Comparison of ENCODE assay signal across 12 mouse cellular contexts in the genomic region with DNA sequence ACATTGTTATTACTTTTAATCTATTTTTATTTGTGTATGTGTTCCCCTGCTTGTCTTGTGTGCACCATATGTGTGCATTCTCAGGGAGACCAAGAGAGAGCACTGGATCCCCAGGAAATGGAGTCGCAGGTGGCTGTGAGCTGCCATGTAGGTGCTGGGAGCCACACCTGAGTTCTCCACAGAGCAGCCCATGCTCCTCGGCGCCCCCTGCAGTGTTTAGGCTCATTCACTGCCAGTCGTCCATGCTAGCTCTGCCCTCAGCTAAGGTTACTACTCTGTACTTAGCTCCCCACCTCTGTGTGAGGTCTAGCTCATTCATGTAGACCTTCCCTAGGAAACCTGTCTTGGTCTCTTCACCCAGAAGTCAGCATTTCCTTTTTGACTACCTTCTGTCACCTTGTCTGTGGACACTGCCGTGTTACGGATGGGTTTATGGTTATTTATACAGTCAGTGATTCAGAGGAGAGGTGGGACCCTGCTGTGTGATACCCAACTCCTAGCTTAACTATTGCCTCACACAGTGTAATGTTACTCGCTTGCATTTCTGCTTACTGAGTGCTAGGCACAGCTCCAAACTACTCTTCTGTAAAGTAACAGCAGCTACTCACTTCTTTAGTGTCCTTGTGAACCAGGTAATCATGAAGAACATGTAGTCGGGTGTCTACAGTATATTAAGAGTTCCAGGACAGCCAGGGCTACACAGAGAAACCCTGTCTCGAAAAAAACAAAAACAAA. TPM values are rescaled to one million over a fixed set of nuclear protein-coding genes. Genes with fewer than 3 reads are reported as not detected.
DNase-seq lines count a peak whose midpoint lies in the region; TF ChIP-seq lines count a peak whose summit lies in the region.
"Had no signal": no experiment of that assay in that cellular context is flagged by ENCODE, and none has a peak within 500 bp of the region (broad histone marks: within the 10 kb centered on the region; RNA-seq: fewer than 3 reads in every experiment).

No protein-coding gene starts in this region.

- intact Hi-C loops in left cerebral cortex, adult 2 months (cut with DNase I): no loop called here
- intact Hi-C loops in left cerebral cortex, postnatal 4 days (cut with DNase I): no loop called here

- no peak for TF ChIP-seq POLR2A in ES-Bruce4 (IDR thresholded peaks at IDR 0.05; ENCODE audit: insufficient read depth, low read length)

- no peak for TF ChIP-seq EP300 in ES-Bruce4 (IDR thresholded peaks at IDR 0.05; ENCODE audit: insufficient read depth, low read depth, low read length)

- no peak overlapping the region for H3K4me3 ChIP-seq in left cerebral cortex, adult 2 months
- no peak overlapping the region for H3K4me3 ChIP-seq in ES-Bruce4 (ENCODE audit: low read depth, low read length)
- H3K4me3 ChIP-seq: hindbrain, embryonic 15.5 days; limb, embryonic 12.5 days; neural tube, embryonic 12.5 days had no signal

- no peak for DNase-seq in left cerebral cortex, adult 2 months (ENCODE audit: extremely low spot score in 1 of 2, low spot score in 2 of 2)
- DNase-seq in left cerebral cortex, postnatal 4 days: no peak
- peak; percentile 38 for DNase-seq in R1 (ENCODE audit: low read depth, low spot score)
- peak; percentile 66 for DNase-seq in skeletal muscle tissue, adult 2 months (ENCODE audit: low read depth, low spot score)
- DNase-seq in layer of hippocampus, postnatal 14 days (ENCODE audit: low spot score in 2 of 2): no peak
- DNase-seq in urinary bladder, postnatal 36 days (ENCODE audit: low spot score in 2 of 2): no peak
- no peak for DNase-seq in neural tube, embryonic 10.5 days (ENCODE audit: extremely low spot score, low spot score)
- DNase-seq: heart, adult 11 months had no signal

- no peaks in the 10 kb centered on the region for H3K9me3 ChIP-seq in ES-Bruce4 (replicated peaks; ENCODE audit: control insufficient read depth, insufficient read depth, low read length, poor library complexity, severe bottlenecking)
- H3K9me3 ChIP-seq: hindbrain, embryonic 15.5 days; limb, embryonic 12.5 days; neural tube, embryonic 12.5 days had no signal

- no peak overlapping the region for H3K27ac ChIP-seq in left cerebral cortex, adult 2 months
- H3K27ac ChIP-seq in ES-Bruce4 (ENCODE audit: insufficient read depth, low read length): no peak overlapping the region
- H3K27ac ChIP-seq: hindbrain, embryonic 15.5 days; limb, embryonic 12.5 days; neural tube, embryonic 12.5 days had no signal

- TF ChIP-seq CTCF in left cerebral cortex, adult 2 months (IDR thresholded peaks at IDR 0.05): peak; percentile 1
- TF ChIP-seq CTCF in ES-Bruce4 (IDR thresholded peaks at IDR 0.05; ENCODE audit: low read depth, low read length): peak; percentile 65

- H3K9ac ChIP-seq in ES-Bruce4 (ENCODE audit: low read depth, poor library complexity, severe bottlenecking): no peak overlapping the region
- H3K9ac ChIP-seq: hindbrain, embryonic 15.5 days; limb, embryonic 12.5 days; neural tube, embryonic 12.5 days had no signal

- no peaks in the 10 kb centered on the region for H3K27me3 ChIP-seq in ES-Bruce4 (ENCODE audit: control insufficient read depth, insufficient read depth, low read length, poor library complexity, severe bottlenecking)
- H3K27me3 ChIP-seq: hindbrain, embryonic 15.5 days; limb, embryonic 12.5 days; neural tube, embryonic 12.5 days had no signal

- peaks cover 2% of the 10 kb centered on the region for H3K4me1 ChIP-seq in ES-Bruce4 (ENCODE audit: control insufficient read depth, insufficient read depth, low read length)

- no peaks in the 10 kb centered on the region for H3K36me3 ChIP-seq in ES-Bruce4 (ENCODE audit: control insufficient read depth, insufficient read depth, low read length, poor library complexity, severe bottlenecking)
- H3K36me3 ChIP-seq: hindbrain, embryonic 15.5 days; limb, embryonic 12.5 days; neural tube, embryonic 12.5 days had no signal

RNA-seq across cellular contexts. Expression of gene Sik3, which starts 59.6 kb away (rescaled TPM):
- 100 to 1,000 TPM; 122 to 127 TPM for total RNA-seq in left cerebral cortex, adult 2 months (2021)
- total RNA-seq in left cerebral cortex, postnatal 4 days (2021): 10 to 100 TPM; 54.6 to 56.9 TPM
- 23.2 and 28.1 TPM in 2 replicates for polyA plus RNA-seq in ES-Bruce4 (2011; ENCODE audit: insufficient read depth, insufficient read length, low read depth, missing spikeins)
- total RNA-seq in layer of hippocampus, postnatal 14 days (2021): 100 to 1,000 TPM; 104 to 118 TPM

RNA-seq across cellular contexts. Expression of gene Pafah1b2, which starts 59.8 kb away (rescaled TPM):
- total RNA-seq in left cerebral cortex, adult 2 months (2021): 100 to 1,000 TPM; 193 to 215 TPM
- total RNA-seq in left cerebral cortex, postnatal 4 days (2021): 100 to 1,000 TPM; 262 to 267 TPM
- 76.6 and 77.0 TPM in 2 replicates for polyA plus RNA-seq in ES-Bruce4 (2011; ENCODE audit: insufficient read depth, insufficient read length, low read depth, missing spikeins)
- total RNA-seq in layer of hippocampus, postnatal 14 days (2021): 100 to 1,000 TPM; 196 to 238 TPM

Comparison
In these comparisons a context has a peak if more than half of its experiments do, and no peak if none do; other contexts are left out.
1. DNase-seq: peak in R1 (single experiment) and skeletal muscle tissue, adult 2 months (single experiment); none in left cerebral cortex, adult 2 months (0 of 2), left cerebral cortex, postnatal 4 days (single experiment), layer of hippocampus, postnatal 14 days (0 of 2), urinary bladder, postnatal 36 days (0 of 2) and neural tube, embryonic 10.5 days (single experiment).